Mouse (Mus musculus) T-helper 2 cell (primary cell): ENCODE data around the gene Schip1.

Experiments used
- in situ Hi-C: fragments of 300-600 bp; cut with MboI, MseI; formaldehyde crosslinking; loops from one replicate; pipeline ENCODE4 v1.15.1; 2025; ENCODE audit warnings: high pct_unique_total_duplicates

The Schip1 gene

GRCm38 (mm10) chr3:68657589-68658245 lies 593.1 kb downstream of the Schip1 start:
- in situ Hi-C loops: no loop called here

GRCm38 (mm10) chr3:68659996-68660395 lies 595.4 kb downstream of the Schip1 start:
- in situ Hi-C loops: loop anchor here (10.0 kb wide), 1 partner anchor 1405 kb away; no protein-coding TSS in a partner anchor

- in situ Hi-C loops: loop anchor here (10.0 kb wide), 1 partner anchor 1406 kb away; no protein-coding TSS in a partner anchor
Observed at GRCm38 (mm10) chr3:68660538-68660937, 595.9 kb downstream of the Schip1 start.

GRCm38 (mm10) chr3:68662386-68662785 lies 597.8 kb downstream of the Schip1 start:
- in situ Hi-C loops: loop anchor here (10.0 kb wide), 1 partner anchor 1408 kb away; no protein-coding TSS in a partner anchor

GRCm38 (mm10) chr3:68664337-68664736 lies 599.7 kb downstream of the Schip1 start:
- in situ Hi-C loops: loop anchor here (10.0 kb wide), 1 partner anchor 1410 kb away; no protein-coding TSS in a partner anchor

- in situ Hi-C loops: loop anchor here (10.0 kb wide), 1 partner anchor 1412 kb away; no protein-coding TSS in a partner anchor
Observed at GRCm38 (mm10) chr3:68666377-68666776, 601.8 kb downstream of the Schip1 start.

GRCm38 (mm10) chr3:68667852-68668251 lies 603.2 kb downstream of the Schip1 start:
- in situ Hi-C loops: loop anchor here (10.0 kb wide), 1 partner anchor 1413 kb away; no protein-coding TSS in a partner anchor

GRCm38 (mm10) chr3:68669418-68669974 lies 604.9 kb downstream of the Schip1 start:
- in situ Hi-C loops: loop anchor here (10.0 kb wide), 1 partner anchor 1415 kb away; no protein-coding TSS in a partner anchor

GRCm38 (mm10) chr3:68674721-68675120 lies 610.1 kb downstream of the Schip1 start:
- in situ Hi-C loops: no loop called here

GRCm38 (mm10) chr3:68675216-68675835 lies 610.7 kb downstream of the Schip1 start:
- in situ Hi-C loops: no loop called here
